Mouse (Mus musculus): ENCODE results near the gene Klb. TPM values are rescaled to one million over a fixed set of nuclear protein-coding genes. Genes with fewer than 3 reads are reported as not detected.
"Not testable (repeated sequence)": the region's sequence is repeated elsewhere in the genome, so short reads cannot be mapped to it uniquely, and the experiment has no call there.

Gene Klb
- polyA plus RNA-seq (2014; fragmentation: Nextera tagmentation; extraction: Ambion mirVana), result 0.05 TPM in 1 of 2 replicates, not detected in the other

DNA sequence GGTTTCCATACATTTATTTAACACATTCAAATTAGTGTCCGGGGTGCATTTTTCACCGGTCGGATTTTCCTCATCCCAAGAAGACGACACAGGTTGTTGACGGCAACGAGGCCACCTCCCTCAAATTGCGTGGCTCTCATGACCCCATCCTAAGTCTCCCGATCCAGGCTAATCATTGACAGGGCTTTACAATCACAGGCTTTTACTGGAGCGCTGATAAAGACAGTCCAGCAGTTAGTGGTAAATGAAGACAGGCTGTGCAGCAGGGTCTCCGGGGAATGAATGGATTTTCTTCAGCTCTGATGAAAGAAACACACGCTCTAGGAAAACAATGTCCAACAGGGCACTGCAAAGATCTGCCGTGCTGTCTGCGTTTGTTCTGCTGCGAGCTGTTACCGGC, at the start of gene Klb:
Gene Klb (plus strand): TSS at position 147 of the 400 bp plus-strand sequence.
- Histone ChIP-seq H3K27me3 (ENCODE audit: control insufficient read depth, insufficient read depth, low read length) (no peaks in the 10 kb centered on the region), H3K4me1 (ENCODE audit: control insufficient read depth in 2 of 2, insufficient read depth in 2 of 2, low read length in 2 of 2) (peaks cover 0 to 5% of the 10 kb centered on the region in 2 experiments; a peak in 1 of 4 replicates), H3K36me3 (ENCODE audit: control insufficient read depth, insufficient read depth, low read length) (no peaks in the 10 kb centered on the region), H3K4me2 (ENCODE audit: low read length) (peak within 1 kb of the TSS; percentile 58), H3K4me3 (ENCODE audit: control insufficient read depth in 1 of 2, insufficient read depth in 1 of 2, low read depth in 1 of 2, low read length in 2 of 2) (peak within 1 kb of the TSS; percentile 9 to 17; a peak in 2 of 4 replicates), H3K27ac (replicated peaks in 1 of 2; ENCODE audit: control insufficient read depth in 1 of 2, insufficient read depth in 1 of 2, low read depth in 2 of 2, low read length in 2 of 2) (no peak within 1 kb of the TSS), H3K9me3 (ENCODE audit: control insufficient read depth, low read length) (no peaks in the 10 kb centered on the region), H3K9ac (ENCODE audit: low read length) (no peak within 1 kb of the TSS; the same call in 1 of the 2 replicates)
- no peak for ATAC-seq (ENCODE audit: insufficient number of reproducible peaks, insufficient read depth, low FRiP score, low read depth)
- 33% methylated on average over 15 of the region's 15 CpGs for WGBS

DNA sequence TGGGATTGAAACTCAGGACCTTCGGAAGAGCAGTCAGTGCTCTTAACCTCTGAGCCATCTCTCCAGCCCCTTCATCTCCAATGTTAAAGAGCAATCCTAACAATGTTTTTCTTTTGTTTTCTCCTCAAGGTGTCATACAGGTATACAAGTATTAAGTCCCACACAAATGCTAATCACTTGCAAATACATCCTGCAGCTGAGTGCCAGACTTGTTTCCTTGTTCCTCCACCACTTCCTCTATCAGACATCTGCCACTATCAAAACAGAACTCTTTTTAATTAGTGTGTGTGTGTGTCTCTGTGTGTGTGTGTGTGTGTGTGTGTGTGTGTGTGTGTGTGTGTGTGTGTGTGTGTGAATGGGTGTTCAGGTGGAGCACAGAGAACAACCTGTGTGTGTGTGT, 48.5 kb upstream of the Klb start:
- not testable (repeated sequence) for H3K4me3 ChIP-seq (ENCODE audit: control insufficient read depth in 1 of 2, insufficient read depth in 1 of 2, low read depth in 1 of 2, low read length in 2 of 2); H3K9me3 ChIP-seq (ENCODE audit: control insufficient read depth, low read length); ATAC-seq (ENCODE audit: insufficient number of reproducible peaks, insufficient read depth, low FRiP score, low read depth); H3K9ac ChIP-seq (ENCODE audit: low read length); H3K4me1 ChIP-seq (ENCODE audit: control insufficient read depth in 2 of 2, insufficient read depth in 2 of 2, low read length in 2 of 2); H3K27ac ChIP-seq (replicated peaks in 1 of 2; ENCODE audit: control insufficient read depth in 1 of 2, insufficient read depth in 1 of 2, low read depth in 2 of 2, low read length in 2 of 2); H3K27me3 ChIP-seq (ENCODE audit: control insufficient read depth, insufficient read depth, low read length); H3K4me2 ChIP-seq (ENCODE audit: low read length)
- 87% methylated on average over 1 of the region's 1 CpGs for WGBS
- H3K36me3 ChIP-seq (ENCODE audit: control insufficient read depth, insufficient read depth, low read length), result peaks cover 72% of the 10 kb centered on the region

DNA sequence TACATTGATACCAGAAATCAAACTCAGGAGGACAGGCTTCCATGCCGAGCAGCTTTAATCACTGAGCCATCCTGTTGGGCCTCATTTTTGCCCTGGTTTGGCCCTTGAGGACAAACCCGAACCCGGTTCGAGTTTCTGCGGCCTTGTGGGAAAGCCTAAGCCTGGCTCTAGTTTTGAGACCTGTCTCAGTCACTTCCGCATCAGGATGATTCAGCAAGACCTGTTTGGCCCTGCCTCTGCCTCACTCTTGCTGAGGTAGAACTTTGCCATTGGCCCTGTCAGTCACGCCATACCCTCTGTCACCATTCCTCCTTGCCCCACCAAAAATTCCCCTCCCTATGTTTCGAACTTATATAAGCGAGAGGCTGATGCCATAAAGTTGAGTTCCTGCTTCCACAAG, 48.0 kb upstream of the Klb start:
- H3K27ac ChIP-seq (replicated peaks in 1 of 2; ENCODE audit: control insufficient read depth in 1 of 2, insufficient read depth in 1 of 2, low read depth in 2 of 2, low read length in 2 of 2), result no peak overlapping the region
- ATAC-seq (ENCODE audit: insufficient number of reproducible peaks, insufficient read depth, low FRiP score, low read depth), result no peak
- no peak overlapping the region for H3K4me2 ChIP-seq (ENCODE audit: low read length)
- no peaks in the 10 kb centered on the region for H3K27me3 ChIP-seq (ENCODE audit: control insufficient read depth, insufficient read depth, low read length)
- H3K4me1 ChIP-seq (ENCODE audit: control insufficient read depth in 2 of 2, insufficient read depth in 2 of 2, low read length in 2 of 2), result no peaks in the 10 kb centered on the region
- peaks cover 71% of the 10 kb centered on the region for H3K36me3 ChIP-seq (ENCODE audit: control insufficient read depth, insufficient read depth, low read length)
- 94% methylated on average over 9 of the region's 9 CpGs for WGBS
- H3K4me3 ChIP-seq (ENCODE audit: control insufficient read depth in 1 of 2, insufficient read depth in 1 of 2, low read depth in 1 of 2, low read length in 2 of 2), result no peak overlapping the region
- H3K9me3 ChIP-seq (ENCODE audit: control insufficient read depth, low read length), result no peaks in the 10 kb centered on the region
- no peak overlapping the region for H3K9ac ChIP-seq (ENCODE audit: low read length)

DNA sequence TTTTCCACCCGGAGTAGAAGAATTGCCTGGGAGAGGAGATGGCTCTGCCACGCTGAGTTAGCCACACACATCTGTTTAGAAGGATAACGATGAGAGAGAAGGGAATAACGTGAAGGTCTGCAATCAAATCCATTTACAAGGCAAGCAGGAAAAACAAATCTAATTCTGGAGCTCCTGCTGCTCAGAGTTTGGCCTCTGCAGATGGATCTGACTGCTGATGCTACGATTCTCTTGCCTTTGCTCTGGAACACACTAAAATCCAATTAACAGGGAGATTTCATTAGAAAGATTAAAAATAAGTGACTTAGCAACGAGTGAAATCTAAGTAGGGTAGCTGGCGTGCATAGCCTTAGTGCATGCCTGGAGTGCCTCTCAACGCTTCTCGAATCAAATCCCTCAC, 42.6 kb upstream of the Klb start:
- Histone ChIP-seq H3K27me3 (ENCODE audit: control insufficient read depth, insufficient read depth, low read length) (no peaks in the 10 kb centered on the region), H3K4me1 (ENCODE audit: control insufficient read depth in 2 of 2, insufficient read depth in 2 of 2, low read length in 2 of 2) (no peaks in the 10 kb centered on the region), H3K27ac (replicated peaks in 1 of 2; ENCODE audit: control insufficient read depth in 1 of 2, insufficient read depth in 1 of 2, low read depth in 2 of 2, low read length in 2 of 2) (no peak overlapping the region), H3K9me3 (ENCODE audit: control insufficient read depth, low read length) (no peaks in the 10 kb centered on the region), H3K9ac (ENCODE audit: low read length) (no peak overlapping the region), H3K36me3 (ENCODE audit: control insufficient read depth, insufficient read depth, low read length) (peaks cover 66% of the 10 kb centered on the region), H3K4me2 (ENCODE audit: low read length) (no peak overlapping the region), H3K4me3 (ENCODE audit: control insufficient read depth in 1 of 2, insufficient read depth in 1 of 2, low read depth in 1 of 2, low read length in 2 of 2) (no peak overlapping the region)
- WGBS, result 73% methylated on average over 9 of the region's 9 CpGs
- ATAC-seq (ENCODE audit: insufficient number of reproducible peaks, insufficient read depth, low FRiP score, low read depth), result no peak

DNA sequence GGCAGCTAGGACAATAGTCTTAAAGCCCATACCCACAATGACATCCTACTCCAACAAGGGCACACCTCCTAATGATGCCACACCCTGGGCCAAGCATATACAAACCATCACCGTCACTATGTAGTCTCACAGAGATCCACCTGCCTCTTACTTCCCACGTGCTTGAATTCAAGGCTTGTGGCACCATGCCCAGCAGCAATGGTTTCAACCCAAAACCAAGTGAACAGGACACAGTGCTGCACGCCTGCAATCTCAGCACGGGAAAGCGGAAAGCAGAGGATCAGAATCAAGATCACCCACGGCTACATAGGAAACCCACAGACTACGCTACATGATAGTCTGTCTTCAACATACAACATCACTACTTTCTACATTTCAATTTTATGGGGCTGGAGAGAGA, 39.9 kb upstream of the Klb start:
- Histone ChIP-seq H3K4me3 (ENCODE audit: control insufficient read depth in 1 of 2, insufficient read depth in 1 of 2, low read depth in 1 of 2, low read length in 2 of 2) (no peak overlapping the region), H3K4me2 (ENCODE audit: low read length) (no peak overlapping the region), H3K27me3 (ENCODE audit: control insufficient read depth, insufficient read depth, low read length) (no peaks in the 10 kb centered on the region), H3K27ac (replicated peaks in 1 of 2; ENCODE audit: control insufficient read depth in 1 of 2, insufficient read depth in 1 of 2, low read depth in 2 of 2, low read length in 2 of 2) (no peak overlapping the region), H3K9me3 (ENCODE audit: control insufficient read depth, low read length) (no peaks in the 10 kb centered on the region), H3K4me1 (ENCODE audit: control insufficient read depth in 2 of 2, insufficient read depth in 2 of 2, low read length in 2 of 2) (no peaks in the 10 kb centered on the region), H3K36me3 (ENCODE audit: control insufficient read depth, insufficient read depth, low read length) (peaks cover 70% of the 10 kb centered on the region), H3K9ac (ENCODE audit: low read length) (no peak overlapping the region)
- 97% methylated on average over 7 of the region's 7 CpGs for WGBS
- no peak for ATAC-seq (ENCODE audit: insufficient number of reproducible peaks, insufficient read depth, low FRiP score, low read depth)

DNA sequence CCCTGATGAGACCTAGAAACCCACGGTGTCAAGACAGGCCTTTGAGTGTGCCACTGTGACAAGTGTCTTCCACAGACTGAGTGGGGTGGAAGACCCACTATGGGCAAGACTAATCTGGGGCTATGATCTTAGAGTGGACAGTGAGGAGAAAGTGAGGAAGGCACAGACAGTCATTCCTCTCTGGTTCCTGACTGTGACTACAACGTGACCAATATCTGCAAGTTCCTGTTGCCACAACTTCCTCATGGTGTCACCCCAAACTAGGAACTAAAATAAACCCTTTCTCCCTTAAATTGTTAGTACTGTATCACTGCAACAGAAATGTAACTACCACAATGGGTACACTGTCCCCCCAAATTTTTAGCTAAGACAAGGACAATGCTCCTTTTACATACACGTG, 39.2 kb upstream of the Klb start:
- Histone ChIP-seq H3K4me2 (ENCODE audit: low read length) (no peak overlapping the region), H3K4me3 (ENCODE audit: control insufficient read depth in 1 of 2, insufficient read depth in 1 of 2, low read depth in 1 of 2, low read length in 2 of 2) (no peak overlapping the region), H3K27ac (replicated peaks in 1 of 2; ENCODE audit: control insufficient read depth in 1 of 2, insufficient read depth in 1 of 2, low read depth in 2 of 2, low read length in 2 of 2) (no peak overlapping the region), H3K9me3 (ENCODE audit: control insufficient read depth, low read length) (no peaks in the 10 kb centered on the region), H3K9ac (ENCODE audit: low read length) (no peak overlapping the region), H3K36me3 (ENCODE audit: control insufficient read depth, insufficient read depth, low read length) (peaks cover 72% of the 10 kb centered on the region), H3K4me1 (ENCODE audit: control insufficient read depth in 2 of 2, insufficient read depth in 2 of 2, low read length in 2 of 2) (no peaks in the 10 kb centered on the region), H3K27me3 (ENCODE audit: control insufficient read depth, insufficient read depth, low read length) (no peaks in the 10 kb centered on the region)
- no peak for ATAC-seq (ENCODE audit: insufficient number of reproducible peaks, insufficient read depth, low FRiP score, low read depth)
- 93% methylated on average over 3 of the region's 3 CpGs for WGBS

DNA sequence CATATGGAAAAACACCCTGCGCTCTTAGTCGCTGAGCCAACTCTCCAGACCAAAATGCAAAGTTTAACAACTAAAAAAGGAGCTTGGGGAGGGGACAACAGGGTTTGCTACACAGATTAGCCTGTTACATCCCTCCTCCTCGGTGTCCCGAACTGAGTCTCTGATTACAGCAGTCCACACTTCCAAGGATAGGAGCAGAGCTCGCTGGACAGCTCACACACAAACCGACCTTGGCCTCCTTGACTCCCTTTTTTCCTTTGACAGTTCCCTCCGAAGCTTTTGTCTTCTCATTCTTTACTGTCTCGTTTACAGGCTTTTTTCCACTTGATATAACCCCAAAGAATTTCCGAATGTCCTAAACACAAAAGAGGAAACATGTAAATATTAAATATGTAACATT, 28.9 kb upstream of the Klb start:
- Histone ChIP-seq H3K9ac (ENCODE audit: low read length) (no peak overlapping the region), H3K27me3 (ENCODE audit: control insufficient read depth, insufficient read depth, low read length) (no peaks in the 10 kb centered on the region), H3K9me3 (ENCODE audit: control insufficient read depth, low read length) (no peaks in the 10 kb centered on the region), H3K4me2 (ENCODE audit: low read length) (no peak overlapping the region), H3K36me3 (ENCODE audit: control insufficient read depth, insufficient read depth, low read length) (peaks cover 46% of the 10 kb centered on the region), H3K4me3 (ENCODE audit: control insufficient read depth in 1 of 2, insufficient read depth in 1 of 2, low read depth in 1 of 2, low read length in 2 of 2) (no peak overlapping the region), H3K27ac (replicated peaks in 1 of 2; ENCODE audit: control insufficient read depth in 1 of 2, insufficient read depth in 1 of 2, low read depth in 2 of 2, low read length in 2 of 2) (no peak overlapping the region), H3K4me1 (ENCODE audit: control insufficient read depth in 2 of 2, insufficient read depth in 2 of 2, low read length in 2 of 2) (no peaks in the 10 kb centered on the region)
- 84% methylated on average over 9 of the region's 9 CpGs for whole genome bisulfite sequencing
- no peak for ATAC-seq (ENCODE audit: insufficient number of reproducible peaks, insufficient read depth, low FRiP score, low read depth)

DNA sequence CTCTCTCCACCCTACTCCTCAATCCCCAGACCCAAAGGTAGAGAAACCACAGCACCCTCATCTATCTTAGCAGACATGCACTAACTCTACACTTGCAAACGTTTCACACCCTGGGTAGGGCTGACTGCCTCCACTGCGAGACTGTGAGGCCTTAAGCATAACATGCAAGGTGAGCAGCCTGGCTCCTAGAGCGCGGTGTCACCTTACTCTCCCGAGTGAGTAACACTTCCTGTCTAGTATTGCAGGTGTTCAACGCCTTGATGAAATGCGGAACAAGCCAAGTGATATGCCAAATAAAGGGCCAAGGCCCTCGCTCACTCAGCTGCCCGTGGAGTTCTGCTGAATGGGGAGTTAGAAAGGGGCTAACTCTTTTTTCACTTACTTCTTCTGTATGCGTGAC, 25.9 kb upstream of the Klb start:
- Histone ChIP-seq H3K27ac (replicated peaks in 1 of 2; ENCODE audit: control insufficient read depth in 1 of 2, insufficient read depth in 1 of 2, low read depth in 2 of 2, low read length in 2 of 2) (no peak overlapping the region), H3K27me3 (ENCODE audit: control insufficient read depth, insufficient read depth, low read length) (no peaks in the 10 kb centered on the region), H3K9ac (ENCODE audit: low read length) (no peak overlapping the region), H3K9me3 (ENCODE audit: control insufficient read depth, low read length) (no peaks in the 10 kb centered on the region), H3K4me3 (ENCODE audit: control insufficient read depth in 1 of 2, insufficient read depth in 1 of 2, low read depth in 1 of 2, low read length in 2 of 2) (no peak overlapping the region), H3K36me3 (ENCODE audit: control insufficient read depth, insufficient read depth, low read length) (peaks cover 23% of the 10 kb centered on the region), H3K4me1 (ENCODE audit: control insufficient read depth in 2 of 2, insufficient read depth in 2 of 2, low read length in 2 of 2) (peaks cover 7 to 18% of the 10 kb centered on the region in 2 experiments), H3K4me2 (ENCODE audit: low read length) (no peak overlapping the region)
- no peak for ATAC-seq (ENCODE audit: insufficient number of reproducible peaks, insufficient read depth, low FRiP score, low read depth)
- WGBS, result 75% methylated on average over 10 of the region's 10 CpGs

All from heart, embryonic 14.5 days (tissue).